Mouse (Mus musculus): ENCODE data around the gene Pacs1.

DNA sequence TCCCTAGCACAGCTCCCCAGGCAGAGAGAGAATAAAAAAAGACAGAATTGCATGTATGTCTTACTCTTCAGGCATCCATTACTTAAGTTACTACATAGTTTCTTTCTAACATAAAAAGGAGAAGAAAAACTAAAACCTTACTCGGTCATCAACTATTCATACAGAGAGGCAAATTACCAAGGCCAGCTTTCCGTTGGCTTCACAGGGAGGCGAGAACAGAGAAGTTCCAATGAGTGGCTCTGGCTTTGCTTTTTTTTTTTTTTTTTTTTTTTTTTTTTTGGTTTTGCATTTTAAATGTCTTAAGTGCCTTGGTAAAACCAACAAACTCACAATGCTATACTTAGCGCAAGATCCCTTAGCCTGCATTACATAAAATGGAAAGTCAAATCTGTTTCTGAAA, 40.2 kb downstream of the Pacs1 start:
- TF ChIP-seq CTCF (IDR thresholded peaks at IDR 0.05; ENCODE audit: insufficient read depth, low read depth, low read length) (no peak), POLR2A (IDR thresholded peaks at IDR 0.05; ENCODE audit: insufficient read depth, low read depth, low read length) (no peak)
